Mouse (Mus musculus): ENCODE measurements around the gene Cdca3. TPM values are rescaled to one million over a fixed set of nuclear protein-coding genes. Genes with fewer than 3 reads are reported as not detected.
"Not testable (repeated sequence)": the region's sequence is repeated elsewhere in the genome, so short reads cannot be mapped to it uniquely, and the experiment has no call there.

Gene Cdca3
- polyA plus RNA-seq, 1 experiment from 2014 or later: 29.3 TPM

- no peaks in the 10 kb centered on the region for H3K27me3 ChIP-seq (ENCODE audit: control insufficient read depth, insufficient read depth, low read length)
- peaks cover 20% of the 10 kb centered on the region for H3K36me3 ChIP-seq (replicated peaks; ENCODE audit: control insufficient read depth, insufficient read depth)
- peaks cover 35% of the 10 kb centered on the region for H3K4me1 ChIP-seq (replicated peaks; ENCODE audit: control insufficient read depth, insufficient read depth, low read length)
- 79% methylated on average over 6 of the region's 6 CpGs for WGBS
- peak overlapping the region; percentile 70; the same call in 1 of the 2 replicates for H3K27ac ChIP-seq
- DNase-seq (ENCODE audit: low spot score): no peak
- ATAC-seq (ENCODE audit: low FRiP score): no peak
- no peak overlapping the region for H3K4me3 ChIP-seq (replicated peaks; ENCODE audit: low read length)
- no peaks in the 10 kb centered on the region for H3K9me3 ChIP-seq (ENCODE audit: control insufficient read depth, low read length)
- H3K4me2 ChIP-seq (replicated peaks): peak overlapping the region; percentile 69
- H3K9ac ChIP-seq: peak overlapping the region; percentile 57
Measured at GRCm38 (mm10) chr6:124807986-124808357, 21.4 kb upstream of the Cdca3 start.

GRCm38 (mm10) chr6:124808358-124809012 lies 20.9 kb upstream of the Cdca3 start, which contains the start of gene Spsb2:
Gene Spsb2, plus strand, starts transcription at chr6:124808661.
- WGBS: 5% methylated on average over 29 of the region's 29 CpGs

GRCm38 (mm10) chr6:124809052-124809774 lies 20.1 kb upstream of the Cdca3 start:
- WGBS: under 1% methylated on average over 35 of the region's 35 CpGs
- peak; percentile 77 for DNase-seq (ENCODE audit: low spot score)
- no peaks in the 10 kb centered on the region for H3K9me3 ChIP-seq (ENCODE audit: control insufficient read depth, low read length)
- peaks cover 20% of the 10 kb centered on the region for H3K36me3 ChIP-seq (replicated peaks; ENCODE audit: control insufficient read depth, insufficient read depth)
- H3K27me3 ChIP-seq (ENCODE audit: control insufficient read depth, insufficient read depth, low read length): no peaks in the 10 kb centered on the region
- peak overlapping the region; percentile 57 for H3K9ac ChIP-seq
- 0 out of 2 replicates have a peak, but pooled peaks have one; percentile 7 for ATAC-seq (ENCODE audit: low FRiP score)
- peak overlapping the region; percentile 44 for H3K4me3 ChIP-seq (replicated peaks; ENCODE audit: low read length)
- peak overlapping the region; percentile 69 for H3K4me2 ChIP-seq (replicated peaks)
- peaks cover 38% of the 10 kb centered on the region for H3K4me1 ChIP-seq (replicated peaks; ENCODE audit: control insufficient read depth, insufficient read depth, low read length)
- H3K27ac ChIP-seq: peak overlapping the region; percentile 70

More at GRCm38 (mm10) chr6:124808358-124809012, 20.9 kb upstream of the Cdca3 start, which contains the start of gene Spsb2:
- Histone ChIP-seq H3K4me3 (replicated peaks; ENCODE audit: low read length) (peak within 1 kb of the TSS; percentile 44), H3K9ac (peak within 1 kb of the TSS; percentile 57), H3K27ac (peak within 1 kb of the TSS; percentile 70), H3K36me3 (replicated peaks; ENCODE audit: control insufficient read depth, insufficient read depth) (peaks cover 20% of the 10 kb centered on the region), H3K4me2 (replicated peaks) (peak within 1 kb of the TSS; percentile 69), H3K27me3 (ENCODE audit: control insufficient read depth, insufficient read depth, low read length) (no peaks in the 10 kb centered on the region), H3K9me3 (ENCODE audit: control insufficient read depth, low read length) (no peaks in the 10 kb centered on the region), H3K4me1 (replicated peaks; ENCODE audit: control insufficient read depth, insufficient read depth, low read length) (peaks cover 38% of the 10 kb centered on the region)
- DNase-seq (ENCODE audit: low spot score): peak; percentile 58
- peak; percentile 35 for ATAC-seq (ENCODE audit: low FRiP score)

GRCm38 (mm10) chr6:124809775-124810538 lies 19.4 kb upstream of the Cdca3 start:
- Histone ChIP-seq H3K27ac (0 out of 2 replicates have a peak overlapping the region, but pooled peaks have one; percentile 15), H3K4me1 (replicated peaks; ENCODE audit: control insufficient read depth, insufficient read depth, low read length) (peaks cover 44% of the 10 kb centered on the region)

GRCm38 (mm10) chr6:124810566-124811402 lies 18.6 kb upstream of the Cdca3 start:
- Histone ChIP-seq H3K4me1 (replicated peaks; ENCODE audit: control insufficient read depth, insufficient read depth, low read length) (peaks cover 40% of the 10 kb centered on the region), H3K36me3 (replicated peaks; ENCODE audit: control insufficient read depth, insufficient read depth) (peaks cover 29% of the 10 kb centered on the region)
- not testable (repeated sequence) for DNase-seq (ENCODE audit: low spot score); H3K27me3 ChIP-seq (ENCODE audit: control insufficient read depth, insufficient read depth, low read length); H3K9me3 ChIP-seq (ENCODE audit: control insufficient read depth, low read length); H3K9ac ChIP-seq; ATAC-seq (ENCODE audit: low FRiP score); H3K4me2 ChIP-seq (replicated peaks); H3K27ac ChIP-seq; H3K4me3 ChIP-seq (replicated peaks; ENCODE audit: low read length)
- 81% methylated on average over 10 of the region's 11 CpGs for WGBS

More at GRCm38 (mm10) chr6:124809775-124810538, 19.4 kb upstream of the Cdca3 start:
- peak overlapping the region; percentile 44 for H3K4me3 ChIP-seq (replicated peaks; ENCODE audit: low read length)
- H3K4me2 ChIP-seq (replicated peaks): peak overlapping the region; percentile 69
- peaks cover 21% of the 10 kb centered on the region for H3K36me3 ChIP-seq (replicated peaks; ENCODE audit: control insufficient read depth, insufficient read depth)
- no peak for ATAC-seq (ENCODE audit: low FRiP score)
- DNase-seq (ENCODE audit: low spot score): no peak
- peak overlapping the region; percentile 57 for H3K9ac ChIP-seq
- no peaks in the 10 kb centered on the region for H3K27me3 ChIP-seq (ENCODE audit: control insufficient read depth, insufficient read depth, low read length)
- 47% methylated on average over 14 of the region's 14 CpGs for WGBS
- no peaks in the 10 kb centered on the region for H3K9me3 ChIP-seq (ENCODE audit: control insufficient read depth, low read length)

- Histone ChIP-seq H3K4me1 (replicated peaks; ENCODE audit: control insufficient read depth, insufficient read depth, low read length) (peaks cover 38% of the 10 kb centered on the region), H3K27me3 (ENCODE audit: control insufficient read depth, insufficient read depth, low read length) (no peaks in the 10 kb centered on the region), H3K36me3 (replicated peaks; ENCODE audit: control insufficient read depth, insufficient read depth) (peaks cover 35% of the 10 kb centered on the region), H3K4me2 (replicated peaks) (no peak overlapping the region), H3K4me3 (replicated peaks; ENCODE audit: low read length) (no peak overlapping the region), H3K9me3 (ENCODE audit: control insufficient read depth, low read length) (no peaks in the 10 kb centered on the region), H3K27ac (no peak overlapping the region), H3K9ac (no peak overlapping the region)
- ATAC-seq (ENCODE audit: low FRiP score): no peak
- WGBS: 83% methylated on average over 4 of the region's 4 CpGs
- DNase-seq (ENCODE audit: low spot score): no peak
Measured at GRCm38 (mm10) chr6:124811403-124811665, 18.0 kb upstream of the Cdca3 start.

- peak overlapping the region; percentile 48 for H3K4me3 ChIP-seq (replicated peaks; ENCODE audit: low read length)
- H3K9me3 ChIP-seq (ENCODE audit: control insufficient read depth, low read length): no peaks in the 10 kb centered on the region
- no peaks in the 10 kb centered on the region for H3K27me3 ChIP-seq (ENCODE audit: control insufficient read depth, insufficient read depth, low read length)
- peak overlapping the region; percentile 87 for H3K4me2 ChIP-seq (replicated peaks)
- H3K9ac ChIP-seq: no peak overlapping the region
- ATAC-seq (ENCODE audit: low FRiP score) (no peak), DNase-seq (ENCODE audit: low spot score) (no peak)
- H3K4me1 ChIP-seq (replicated peaks; ENCODE audit: control insufficient read depth, insufficient read depth, low read length): peaks cover 33% of the 10 kb centered on the region
- H3K36me3 ChIP-seq (replicated peaks; ENCODE audit: control insufficient read depth, insufficient read depth): peaks cover 40% of the 10 kb centered on the region
- WGBS: 82% methylated on average over 24 of the region's 24 CpGs
- no peak overlapping the region for H3K27ac ChIP-seq
Measured at GRCm38 (mm10) chr6:124811701-124812560, 17.4 kb upstream of the Cdca3 start.

- WGBS: 23% methylated on average over 9 of the region's 9 CpGs
- peaks cover 33% of the 10 kb centered on the region for H3K4me1 ChIP-seq (replicated peaks; ENCODE audit: control insufficient read depth, insufficient read depth, low read length)
Measured at GRCm38 (mm10) chr6:124812848-124813247, 16.5 kb upstream of the Cdca3 start.

More at GRCm38 (mm10) chr6:124812848-124813247, 16.5 kb upstream of the Cdca3 start:
- Histone ChIP-seq H3K27me3 (ENCODE audit: control insufficient read depth, insufficient read depth, low read length) (no peaks in the 10 kb centered on the region), H3K9me3 (ENCODE audit: control insufficient read depth, low read length) (no peaks in the 10 kb centered on the region), H3K36me3 (replicated peaks; ENCODE audit: control insufficient read depth, insufficient read depth) (peaks cover 50% of the 10 kb centered on the region), H3K4me3 (replicated peaks; ENCODE audit: low read length) (peak overlapping the region; percentile 48), H3K9ac (peak overlapping the region; percentile 80), H3K4me2 (replicated peaks) (peak overlapping the region; percentile 87), H3K27ac (peak overlapping the region; percentile 77)
- ATAC-seq (ENCODE audit: low FRiP score) (no peak), DNase-seq (ENCODE audit: low spot score) (no peak)

Data from hindbrain, embryonic 14.5 days (tissue).